Mouse (Mus musculus) monocyte, adult 5-6 weeks (primary cell): Measurements from ENCODE around the gene Pla2g2c. TPM values are rescaled to one million over a fixed set of nuclear protein-coding genes. Genes with fewer than 3 reads are reported as not detected.

Experiments
- ATAC-seq: fragments of 153-309, 156-312 bp; replicated peaks from 2 replicates; pipeline ENCODE4 v1.8.0; 2017; ENCODE audit warnings: mild to moderate bottlenecking; ENCODE audit not compliant: low TSS enrichment, insufficient number of reproducible peaks, severe bottlenecking, poor library complexity, low FRiP score
- total RNA-seq: library from RNA; stranded (forward); fragments of 200-1000, 200-491, 200-594 nt; gene quantifications from 3 replicates; pipeline ENCODE4 v1.2.3, GENCODE M21; 2017

The Pla2g2c gene
- total RNA-seq, 1 experiment from 2014 or later, result not detected

DNA sequence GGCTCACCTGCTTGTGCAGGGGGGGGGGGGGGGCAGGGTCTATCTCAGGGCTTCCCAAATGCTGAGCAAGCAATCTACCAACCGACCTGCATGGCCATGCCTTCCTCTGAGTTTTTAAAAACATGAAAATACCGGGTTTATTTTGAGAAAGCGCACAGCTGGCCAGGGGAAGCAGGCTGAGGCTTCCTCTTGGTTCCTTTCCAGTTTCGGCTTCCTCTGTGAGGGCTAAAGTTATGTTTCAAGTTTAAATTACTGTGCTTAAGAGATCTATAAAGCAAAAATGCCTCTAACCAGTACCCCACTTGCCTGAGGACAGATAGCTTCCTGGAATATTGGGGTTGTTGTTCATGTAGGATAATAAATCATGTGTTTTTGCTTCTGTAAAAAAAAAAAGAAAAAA, 61.5 kb downstream of the Pla2g2c start:
- no peak for ATAC-seq

DNA sequence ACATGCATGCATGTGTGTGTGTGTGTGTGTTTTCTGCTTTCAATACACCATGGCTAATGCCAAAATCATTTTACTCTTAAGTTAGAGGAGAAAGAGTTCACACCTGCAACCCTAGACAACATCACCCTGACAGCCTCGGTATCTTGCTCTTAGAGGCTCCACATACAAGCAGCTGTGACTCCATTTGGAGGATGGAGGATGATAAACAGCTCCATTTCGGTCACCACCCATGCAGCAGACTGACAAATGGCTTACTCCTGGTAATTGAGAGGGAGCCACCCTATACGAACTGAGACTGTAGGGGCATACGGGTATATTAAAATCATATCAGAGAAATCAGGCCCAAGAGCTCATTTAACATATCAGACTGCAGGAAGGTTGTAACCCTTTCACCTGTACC, 63.8 kb downstream of the Pla2g2c start:
- no peak for ATAC-seq

DNA sequence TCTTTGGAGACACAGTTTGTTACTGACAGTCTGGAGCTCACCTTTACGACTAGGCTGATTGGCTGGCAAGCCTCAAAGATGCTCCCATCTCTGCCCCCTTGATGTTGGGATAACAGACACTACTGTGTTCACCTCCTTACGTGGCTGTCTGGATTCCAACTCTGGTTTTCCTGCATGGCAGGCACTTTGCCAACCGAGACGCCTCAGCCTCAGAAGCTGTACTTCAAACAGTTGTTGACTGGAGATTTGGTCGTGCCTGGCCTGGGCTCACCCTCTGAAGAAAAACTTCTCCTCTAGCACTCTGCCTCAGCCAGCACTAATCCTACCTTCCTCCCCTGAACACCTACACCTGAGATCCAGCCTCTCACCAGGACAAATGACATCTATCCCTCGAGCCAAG, 66.9 kb downstream of the Pla2g2c start:
- ATAC-seq, result no peak

DNA sequence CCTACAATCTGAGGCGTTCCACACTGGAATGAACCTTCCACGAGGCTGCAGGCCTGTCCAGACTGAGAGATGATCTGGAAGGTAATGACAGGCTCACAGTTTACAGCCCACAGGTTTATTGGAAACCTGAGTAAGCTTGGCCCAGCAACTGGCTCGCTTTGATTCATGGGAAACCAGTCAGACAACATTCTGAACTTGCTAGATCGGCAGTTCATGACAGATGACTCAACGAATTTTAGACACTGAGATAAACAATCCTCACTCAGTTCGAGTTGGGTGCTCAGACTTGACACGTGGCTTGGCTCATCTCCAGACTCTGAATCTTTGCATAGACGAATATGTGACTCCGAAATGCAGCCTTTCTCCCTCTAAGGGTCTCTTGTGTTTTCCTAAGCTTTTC, 68.0 kb downstream of the Pla2g2c start:
- ATAC-seq, result no peak

DNA sequence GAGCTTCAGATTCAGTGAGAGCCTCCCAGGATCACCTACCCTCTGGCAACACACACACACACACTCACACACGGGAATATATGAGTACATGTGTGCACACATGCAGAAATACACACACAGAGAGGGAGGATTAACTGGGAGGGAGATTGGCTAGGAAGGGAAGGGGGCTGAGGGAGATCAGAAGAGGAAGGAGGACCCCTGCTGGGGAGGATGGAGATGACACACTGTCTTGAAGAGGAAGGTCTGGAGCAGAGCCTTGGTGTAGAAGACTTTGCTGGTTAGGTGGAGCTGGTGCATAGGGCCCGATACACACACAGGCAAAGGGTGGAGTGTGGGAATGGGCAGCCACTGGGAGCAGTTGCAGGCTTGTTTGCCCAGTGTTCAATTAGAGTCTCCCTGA, 68.7 kb downstream of the Pla2g2c start:
- no peak for ATAC-seq

DNA sequence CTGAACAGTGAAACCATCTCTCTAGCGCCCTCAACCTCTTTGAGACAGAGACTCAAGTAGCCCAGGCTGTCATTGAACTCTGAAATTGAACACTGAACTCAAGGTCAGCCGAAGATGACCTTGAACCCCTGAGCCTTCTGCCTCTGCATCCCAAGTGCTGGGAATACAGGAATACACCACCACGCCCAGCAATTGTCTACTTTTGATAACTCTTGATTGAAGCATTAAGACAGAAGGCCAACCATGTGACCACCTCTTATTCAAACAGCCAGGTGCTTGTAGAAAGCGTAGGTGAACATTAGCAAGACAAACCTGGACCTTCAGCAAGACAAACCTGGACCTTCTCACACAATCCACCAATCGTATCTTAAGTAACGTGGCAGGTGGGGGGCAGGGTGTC, 69.8 kb downstream of the Pla2g2c start:
- ATAC-seq, result no peak

Other genes starting within 250 kb of the Pla2g2c start
- not detected in 3 replicates for gene Vwa5b1, start 88.9 kb upstream of the Pla2g2c start, total RNA-seq
- not detected in 3 replicates for gene Ubxn10, start 12.4 kb downstream of the Pla2g2c start, total RNA-seq
- not detected in 3 replicates for gene Pla2g2f, start 32.8 kb downstream of the Pla2g2c start, total RNA-seq
- not detected in 3 replicates for gene Pla2g2d, start 50.9 kb downstream of the Pla2g2c start, total RNA-seq
- gene Pla2g5, start 138.7 kb downstream of the Pla2g2c start, total RNA-seq, result not detected in 3 replicates
- not detected in 3 replicates for gene Gm13030, start 149.2 kb downstream of the Pla2g2c start, total RNA-seq
- not detected in 3 replicates for gene Pla2g2e, start 153.2 kb downstream of the Pla2g2c start, total RNA-seq
- 9.8 to 13.1 TPM (median 11.9 TPM) in 3 replicates for gene Otud3, start 189.2 kb downstream of the Pla2g2c start, total RNA-seq
- gene Rnf186, start 242.3 kb downstream of the Pla2g2c start, total RNA-seq, result not detected in 3 replicates
- 16.7 to 26.4 TPM (median 19.0 TPM) in 3 replicates for gene Tmco4, start 248.1 kb downstream of the Pla2g2c start, total RNA-seq